Mouse (Mus musculus) hindbrain, embryonic 12.5 days (tissue): ENCODE results near the gene Bcl11b. TPM values are rescaled to one million over a fixed set of nuclear protein-coding genes. Genes with fewer than 3 reads are reported as not detected.

Experiments used
- ATAC-seq: fragments of 200-750 bp; cut with Nextera tagmentation; 2 replicates; pipeline ENCODE4 v1.8.0; 2017; ENCODE audit warnings: moderate TSS enrichment; ENCODE audit not compliant: low FRiP score
- H3K27ac ChIP-seq: fragments of 300-500 bp; sonication (generic); 2 replicates; pipeline ENCODE4 v1.5.1; 2016; ENCODE audit warnings: mild to moderate bottlenecking
- H3K27me3 ChIP-seq: fragments of 300-500 bp; sonication (generic); 2 replicates; pipeline ENCODE4 v1.6.1; 2016; ENCODE audit warnings: mild to moderate bottlenecking
- H3K36me3 ChIP-seq: fragments of 300-500 bp; sonication (generic); 2 replicates; pipeline ENCODE4 v1.6.1; 2016; ENCODE audit warnings: mild to moderate bottlenecking
- H3K4me1 ChIP-seq: fragments of 300-500 bp; sonication (generic); 2 replicates; pipeline ENCODE4 v1.6.1; 2016
- H3K4me2 ChIP-seq: fragments of 300-500 bp; sonication (generic); replicated peaks from 2 replicates; pipeline ENCODE4 v1.6.1; 2016; ENCODE audit warnings: mild to moderate bottlenecking
- H3K4me3 ChIP-seq: fragments of 300-500 bp; sonication (generic); 2 replicates; pipeline ENCODE4 v1.5.1; 2016; ENCODE audit warnings: mild to moderate bottlenecking
- H3K9ac ChIP-seq: fragments of 300-500 bp; sonication (generic); 2 replicates; pipeline ENCODE4 v1.6.1; 2016; ENCODE audit warnings: mild to moderate bottlenecking, moderate library complexity
- H3K9me3 ChIP-seq: fragments of 300-500 bp; sonication (generic); replicated peaks from 2 replicates; pipeline ENCODE4 v1.6.1; 2016; ENCODE audit warnings: mild to moderate bottlenecking
- WGBS: fragments of 180-500 bp; shearing (Covaris S2); methylation state at CpG from one replicate; pipeline ENCODE4 v1.1.7; 2016; 5-methylcytosine and 5-hydroxymethylcytosine counted together
- polyA plus RNA-seq: library from polyadenylated mRNA; unstranded; fragments of >200 nt; fragmentation: Nextera tagmentation; extraction: Ambion mirVana; gene quantifications from 2 replicates; pipeline ENCODE4 v1.2.1, GENCODE M21; 2016

The Bcl11b gene
- polyA plus RNA-seq, 1 experiment from 2014 or later = 25.9 TPM

GRCm38 (mm10) chr12:107908826-107909225 lies 94.6 kb downstream of the Bcl11b start:
- no peaks in the 10 kb centered on the region for H3K36me3 ChIP-seq
- H3K9ac ChIP-seq = no peak overlapping the region
- no peak overlapping the region for H3K4me3 ChIP-seq
- H3K4me1 ChIP-seq = 0 out of 2 replicates have a peak, but pooled peaks cover 10% of the 10 kb centered on the region
- H3K4me2 ChIP-seq = no peak overlapping the region
- 0 out of 2 replicates have a peak overlapping the region, but pooled peaks have one; percentile 31 for H3K27ac ChIP-seq
- H3K9me3 ChIP-seq = peaks cover 5% of the 10 kb centered on the region; the same call in 1 of the 2 replicates
- H3K27me3 ChIP-seq = no peaks in the 10 kb centered on the region
- WGBS = 86% methylated on average over 11 of the region's 11 CpGs
- no peak for ATAC-seq

DNA sequence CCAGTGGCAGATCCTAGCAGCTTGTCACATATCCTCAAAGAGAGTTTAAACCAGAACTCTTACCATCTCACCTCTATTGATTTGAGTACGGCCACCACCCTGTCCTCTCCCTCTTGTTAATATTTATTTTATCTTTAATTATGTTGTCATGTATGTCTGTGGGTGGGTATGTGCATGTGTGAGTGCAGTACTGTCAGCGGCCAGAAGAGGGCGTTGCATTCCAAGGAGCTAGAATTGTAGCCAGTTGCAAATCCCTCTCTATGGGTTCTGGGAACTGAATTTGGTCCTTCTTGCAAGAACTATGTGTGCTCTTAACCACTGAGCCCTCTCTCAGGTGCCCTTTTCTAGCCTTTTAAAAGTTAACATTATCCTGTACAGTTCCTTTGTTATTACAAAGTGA lies 98.1 kb downstream of the Bcl11b start:
- no peak overlapping the region for H3K9ac ChIP-seq
- H3K27me3 ChIP-seq = no peaks in the 10 kb centered on the region
- H3K4me3 ChIP-seq = no peak overlapping the region
- ATAC-seq = no peak
- 0 out of 2 replicates have a peak, but pooled peaks cover 5% of the 10 kb centered on the region for H3K4me1 ChIP-seq
- H3K9me3 ChIP-seq = peaks cover 5% of the 10 kb centered on the region; the same call in 1 of the 2 replicates
- no peak overlapping the region for H3K4me2 ChIP-seq
- H3K36me3 ChIP-seq = no peaks in the 10 kb centered on the region
- WGBS = 89% methylated on average over 3 of the region's 3 CpGs
- no peak overlapping the region for H3K27ac ChIP-seq

- Histone ChIP-seq H3K36me3 (no peaks in the 10 kb centered on the region), H3K9me3 (peaks cover 5% of the 10 kb centered on the region; the same call in 1 of the 2 replicates), H3K27me3 (no peaks in the 10 kb centered on the region), H3K4me3 (no peak overlapping the region), H3K9ac (no peak overlapping the region), H3K4me2 (no peak overlapping the region), H3K4me1 (0 out of 2 replicates have a peak, but pooled peaks cover 5% of the 10 kb centered on the region), H3K27ac (no peak overlapping the region)
- WGBS = 85% methylated on average over 11 of the region's 11 CpGs
- no peak for ATAC-seq
Observed at GRCm38 (mm10) chr12:107904457-107904856, 98.9 kb downstream of the Bcl11b start.

DNA sequence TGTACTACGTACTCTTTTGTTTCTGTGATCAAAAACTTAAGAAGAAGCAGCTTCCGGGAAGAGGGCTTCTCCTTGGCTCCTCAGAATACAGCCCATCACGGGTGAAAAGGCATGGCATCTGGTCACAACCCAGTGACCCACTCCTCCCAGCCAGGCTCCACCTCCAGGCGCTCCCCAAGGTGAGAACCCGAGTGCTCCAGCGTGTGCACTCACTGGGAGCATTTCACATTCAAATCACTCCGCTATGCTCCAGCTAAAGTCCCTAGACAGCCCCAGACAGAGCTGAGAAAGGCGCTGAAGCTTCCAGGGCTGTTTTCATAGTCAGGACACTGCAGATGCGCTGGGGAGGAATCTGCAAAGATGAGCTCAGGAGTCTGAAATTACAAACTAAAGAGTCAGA lies 99.5 kb downstream of the Bcl11b start:
- no peak for ATAC-seq
- Histone ChIP-seq H3K27me3 (no peaks in the 10 kb centered on the region), H3K4me2 (no peak overlapping the region), H3K4me3 (no peak overlapping the region), H3K27ac (no peak overlapping the region), H3K36me3 (no peaks in the 10 kb centered on the region), H3K9me3 (peaks cover 5% of the 10 kb centered on the region; the same call in 1 of the 2 replicates), H3K4me1 (0 out of 2 replicates have a peak, but pooled peaks cover 5% of the 10 kb centered on the region), H3K9ac (no peak overlapping the region)
- WGBS = 32% methylated on average over 9 of the region's 9 CpGs

DNA sequence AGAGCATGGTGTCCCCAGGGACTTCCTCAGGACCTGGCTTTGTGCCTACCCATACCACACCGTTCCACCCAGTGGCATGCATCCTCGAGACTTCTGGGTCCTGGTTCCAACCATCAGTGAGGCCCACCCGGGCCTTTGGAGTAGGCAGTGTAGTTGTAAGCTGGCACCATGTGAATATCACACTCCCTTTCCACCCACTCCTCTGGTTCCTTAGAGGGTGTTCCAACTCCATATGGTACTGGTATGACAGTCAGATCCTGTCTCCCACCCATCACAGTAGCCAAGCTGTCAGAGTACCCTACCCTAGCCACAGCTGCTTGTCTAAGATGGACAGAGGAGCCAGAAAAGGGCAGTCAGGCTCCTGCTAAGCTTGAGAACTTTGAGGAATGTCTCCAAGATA lies 112.0 kb downstream of the Bcl11b start:
- no peak overlapping the region for H3K27ac ChIP-seq
- H3K4me2 ChIP-seq = no peak overlapping the region
- no peaks in the 10 kb centered on the region for H3K36me3 ChIP-seq
- WGBS = 92% methylated on average over 3 of the region's 3 CpGs
- H3K4me3 ChIP-seq = no peak overlapping the region
- no peak overlapping the region for H3K9ac ChIP-seq
- ATAC-seq = no peak
- no peaks in the 10 kb centered on the region for H3K27me3 ChIP-seq
- peaks cover 19% of the 10 kb centered on the region for H3K4me1 ChIP-seq
- H3K9me3 ChIP-seq = no peaks in the 10 kb centered on the region

GRCm38 (mm10) chr12:107890326-107890725 lies 113.1 kb downstream of the Bcl11b start:
- Histone ChIP-seq H3K9ac (no peak overlapping the region), H3K4me2 (no peak overlapping the region), H3K4me1 (peaks cover 19% of the 10 kb centered on the region), H3K36me3 (no peaks in the 10 kb centered on the region), H3K4me3 (no peak overlapping the region), H3K9me3 (no peaks in the 10 kb centered on the region), H3K27ac (no peak overlapping the region), H3K27me3 (no peaks in the 10 kb centered on the region)
- 75% methylated on average over 7 of the region's 7 CpGs for WGBS
- ATAC-seq = no peak

- H3K27ac ChIP-seq = no peak overlapping the region; the same call in 1 of the 2 replicates
- ATAC-seq = peak; percentile 48; the same call in 1 of the 2 replicates
- no peak overlapping the region for H3K4me2 ChIP-seq
- H3K4me3 ChIP-seq = no peak overlapping the region
- 50% methylated on average over 10 of the region's 10 CpGs for whole genome bisulfite sequencing
- H3K27me3 ChIP-seq = no peaks in the 10 kb centered on the region
- H3K9me3 ChIP-seq = no peaks in the 10 kb centered on the region
- no peaks in the 10 kb centered on the region for H3K36me3 ChIP-seq
- H3K4me1 ChIP-seq = peaks cover 19% of the 10 kb centered on the region
- H3K9ac ChIP-seq = no peak overlapping the region
Observed at GRCm38 (mm10) chr12:107889841-107890240, 113.6 kb downstream of the Bcl11b start.

GRCm38 (mm10) chr12:107888646-107889045 lies 114.8 kb downstream of the Bcl11b start:
- Histone ChIP-seq H3K4me2 (no peak overlapping the region), H3K36me3 (no peaks in the 10 kb centered on the region), H3K9ac (no peak overlapping the region), H3K9me3 (no peaks in the 10 kb centered on the region), H3K4me1 (peaks cover 27% of the 10 kb centered on the region), H3K27ac (no peak overlapping the region), H3K27me3 (no peaks in the 10 kb centered on the region), H3K4me3 (no peak overlapping the region)
- ATAC-seq = no peak
- 24% methylated on average over 5 of the region's 5 CpGs for WGBS

DNA sequence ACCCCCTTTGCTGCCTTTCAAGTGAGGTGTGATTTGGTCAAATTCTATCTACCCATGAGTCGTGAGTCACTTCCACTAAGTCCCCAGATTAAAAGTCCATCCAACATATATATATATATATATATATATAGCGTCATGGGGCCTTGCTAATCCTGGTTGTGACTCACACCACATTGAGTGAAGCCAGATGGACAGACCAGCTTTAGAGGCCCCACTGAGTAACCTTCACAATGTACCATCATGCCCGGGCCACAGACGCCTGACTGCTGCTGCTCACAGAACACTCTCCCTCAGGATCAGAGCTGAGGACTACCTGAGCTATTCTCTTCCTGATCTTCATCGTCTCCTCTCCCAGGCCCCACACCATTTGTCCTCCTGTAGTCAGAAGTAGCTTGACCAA lies 115.4 kb downstream of the Bcl11b start:
- Histone ChIP-seq H3K36me3 (no peaks in the 10 kb centered on the region), H3K4me2 (no peak overlapping the region), H3K9me3 (no peaks in the 10 kb centered on the region), H3K4me3 (no peak overlapping the region), H3K27me3 (no peaks in the 10 kb centered on the region), H3K4me1 (peaks cover 29% of the 10 kb centered on the region), H3K9ac (no peak overlapping the region), H3K27ac (no peak overlapping the region)
- no peak for ATAC-seq
- WGBS = 81% methylated on average over 5 of the region's 5 CpGs

DNA sequence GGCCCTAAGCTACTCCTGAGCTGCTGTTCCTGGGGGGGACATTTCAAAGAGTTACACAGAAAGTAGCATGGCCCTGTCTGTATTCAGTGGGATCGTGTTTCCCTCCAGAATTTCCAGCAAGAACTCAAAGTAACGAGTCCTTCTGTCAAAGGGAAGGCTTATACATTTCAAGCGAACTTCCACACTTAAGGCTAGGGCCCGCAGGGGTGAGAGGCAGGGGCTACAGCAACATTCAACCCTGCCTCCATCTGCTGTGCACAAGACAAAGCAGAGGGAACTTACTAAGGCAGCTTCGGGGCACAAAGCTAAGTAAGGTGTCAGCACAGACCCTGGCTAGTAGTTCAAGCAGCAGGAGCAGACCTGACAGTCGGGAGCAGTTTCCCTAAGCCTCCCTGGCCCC lies 115.8 kb downstream of the Bcl11b start:
- WGBS = 58% methylated on average over 6 of the region's 6 CpGs
- H3K4me2 ChIP-seq = no peak overlapping the region
- no peaks in the 10 kb centered on the region for H3K27me3 ChIP-seq
- H3K4me1 ChIP-seq = peaks cover 29% of the 10 kb centered on the region
- no peak for ATAC-seq
- no peaks in the 10 kb centered on the region for H3K36me3 ChIP-seq
- no peak overlapping the region for H3K4me3 ChIP-seq
- no peak overlapping the region for H3K27ac ChIP-seq
- H3K9ac ChIP-seq = no peak overlapping the region
- no peaks in the 10 kb centered on the region for H3K9me3 ChIP-seq

DNA sequence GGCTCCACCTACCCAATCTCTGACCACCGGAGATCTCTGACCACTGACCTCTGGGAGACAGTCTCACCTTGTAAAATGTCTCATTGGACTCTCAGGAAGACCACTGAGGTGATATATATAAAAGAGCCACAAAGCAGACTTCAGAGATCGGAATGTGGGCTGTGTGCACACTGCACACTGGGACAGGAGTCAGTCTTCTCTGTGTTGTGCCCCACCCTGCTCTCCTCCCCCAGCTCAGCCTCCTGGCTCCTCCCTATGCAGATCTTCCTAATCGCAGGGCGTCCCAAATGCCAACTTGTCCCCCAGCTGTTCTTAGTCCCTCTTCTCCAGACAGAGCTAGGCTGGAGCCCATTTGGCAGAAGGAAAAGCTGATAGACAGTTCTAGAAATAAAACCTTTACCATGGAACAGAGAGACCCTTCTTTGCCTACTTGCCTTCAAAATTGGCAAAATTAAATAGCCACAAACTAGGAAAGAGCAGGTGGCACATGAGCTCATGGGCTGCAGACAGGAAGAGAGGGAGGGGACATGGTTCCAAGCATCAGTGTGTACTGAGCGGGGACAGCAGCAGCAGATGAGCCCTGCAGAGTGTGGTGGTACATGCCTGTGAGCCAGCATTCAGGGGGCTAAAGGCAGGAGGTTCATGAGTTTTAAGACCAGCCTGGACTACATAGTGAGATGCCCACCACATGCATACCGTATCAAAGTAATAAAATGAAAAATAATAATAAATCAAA lies 118.9 kb downstream of the Bcl11b start:
- 61% methylated on average over 6 of the region's 6 CpGs for WGBS

DNA sequence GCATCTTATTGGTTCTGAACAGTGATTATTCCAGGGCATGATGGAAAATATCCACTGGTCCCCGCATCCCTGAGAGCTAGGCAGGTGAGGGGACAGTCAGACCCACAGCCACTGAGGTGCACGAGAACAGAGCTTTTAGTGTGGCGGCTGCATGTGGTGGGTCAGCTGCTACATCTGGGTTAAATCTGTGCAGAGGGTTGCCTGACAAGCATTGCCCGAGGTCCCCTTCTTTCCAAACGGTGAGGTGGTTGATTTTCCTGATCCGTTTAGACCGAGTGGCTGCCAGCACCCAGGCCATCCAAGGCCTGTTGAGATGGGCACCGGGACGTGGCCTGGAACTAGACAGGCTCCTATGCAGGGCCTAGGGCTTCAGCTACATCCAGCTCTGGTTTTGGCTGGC lies 121.7 kb downstream of the Bcl11b start:
- H3K27me3 ChIP-seq = 0 out of 2 replicates have a peak, but pooled peaks cover 4% of the 10 kb centered on the region
- no peak overlapping the region for H3K9ac ChIP-seq
- H3K4me2 ChIP-seq = no peak overlapping the region
- no peak overlapping the region for H3K27ac ChIP-seq
- H3K4me1 ChIP-seq = peaks cover 10% of the 10 kb centered on the region; the same call in 1 of the 2 replicates
- no peak overlapping the region for H3K4me3 ChIP-seq
- WGBS = 79% methylated on average over 9 of the region's 9 CpGs
- peaks cover 5% of the 10 kb centered on the region; the same call in 1 of the 2 replicates for H3K9me3 ChIP-seq
- H3K36me3 ChIP-seq = no peaks in the 10 kb centered on the region
- no peak for ATAC-seq

More for the DNA sequence above, 118.9 kb downstream of the Bcl11b start:
- no peak overlapping the region for H3K4me3 ChIP-seq
- H3K9ac ChIP-seq = no peak overlapping the region
- no peak overlapping the region for H3K4me2 ChIP-seq
- H3K4me1 ChIP-seq = peaks cover 21% of the 10 kb centered on the region; the same call in 1 of the 2 replicates
- H3K9me3 ChIP-seq = no peaks in the 10 kb centered on the region
- no peak for ATAC-seq
- no peaks in the 10 kb centered on the region for H3K36me3 ChIP-seq
- H3K27ac ChIP-seq = no peak overlapping the region
- H3K27me3 ChIP-seq = 0 out of 2 replicates have a peak, but pooled peaks cover 4% of the 10 kb centered on the region
